Mouse (Mus musculus) kidney, adult 2 months (tissue): Measurements from ENCODE around the gene Ppan. TPM values are rescaled to one million over a fixed set of nuclear protein-coding genes. Genes with fewer than 3 reads are reported as not detected.

Experiments used
- DNase-seq: peaks from one replicate; pipeline ENCODE4 v3.0.0; 2021
- H3K27ac ChIP-seq: fragments of 200-500 bp; 2 replicates; pipeline ENCODE4 v1.5.1; 2012; ENCODE audit warnings: low read depth, low read length, control low read depth, inconsistent platforms; ENCODE audit not compliant: insufficient read depth
- H3K27me3 ChIP-seq: fragments of 200-500 bp; replicated peaks from 2 replicates; pipeline ENCODE4 v1.6.1; 2012; ENCODE audit warnings: mild to moderate bottlenecking, moderate library complexity, low read length, inconsistent platforms; ENCODE audit not compliant: control insufficient read depth, insufficient read depth
- H3K36me3 ChIP-seq: fragments of 200-500 bp; 2 replicates; pipeline ENCODE4 v1.6.1; 2012; ENCODE audit warnings: mild to moderate bottlenecking, moderate library complexity, low read length, inconsistent platforms; ENCODE audit not compliant: control insufficient read depth, insufficient read depth
- H3K4me1 ChIP-seq: fragments of 200-500 bp; 2 replicates; pipeline ENCODE4 v1.6.1; 2011; ENCODE audit warnings: low read length; ENCODE audit not compliant: control insufficient read depth, insufficient read depth
- H3K4me3 ChIP-seq: fragments of 200-500 bp; 2 replicates; pipeline ENCODE4 v1.5.1; 2011; ENCODE audit warnings: mild to moderate bottlenecking, low read depth, low read length, control low read depth; ENCODE audit not compliant: insufficient read depth
- CTCF ChIP-seq: fragments of 200-500 bp; conservative IDR thresholded peaks from 2 replicates; pipeline ENCODE4 v1.5.1; 2011; ENCODE audit warnings: low read depth, mild to moderate bottlenecking, control low read depth, low read length, moderate library complexity, mixed read lengths; ENCODE audit not compliant: insufficient read depth, insufficient read length
- POLR2A ChIP-seq: fragments of 200-500 bp; IDR thresholded peaks from one replicate; pipeline ENCODE4 v1.6.1; 2011; ENCODE audit warnings: low read depth, low read length, control low read depth
- WGBS: fragments of 180-500 bp; shearing (Covaris S2); methylation state at CpG from one replicate; pipeline ENCODE4 v1.1.7; 2018; 5-methylcytosine and 5-hydroxymethylcytosine counted together
- polyA plus RNA-seq: library from polyadenylated mRNA; depleted of rRNA; stranded (reverse); fragments of >200 nt; gene quantifications from 2 replicates; pipeline ENCODE4 v1.2.3, GENCODE M21; 2012; rRNA removed

Ppan gene
- polyA plus RNA-seq, 1 experiment = 28.3 TPM

DNA sequence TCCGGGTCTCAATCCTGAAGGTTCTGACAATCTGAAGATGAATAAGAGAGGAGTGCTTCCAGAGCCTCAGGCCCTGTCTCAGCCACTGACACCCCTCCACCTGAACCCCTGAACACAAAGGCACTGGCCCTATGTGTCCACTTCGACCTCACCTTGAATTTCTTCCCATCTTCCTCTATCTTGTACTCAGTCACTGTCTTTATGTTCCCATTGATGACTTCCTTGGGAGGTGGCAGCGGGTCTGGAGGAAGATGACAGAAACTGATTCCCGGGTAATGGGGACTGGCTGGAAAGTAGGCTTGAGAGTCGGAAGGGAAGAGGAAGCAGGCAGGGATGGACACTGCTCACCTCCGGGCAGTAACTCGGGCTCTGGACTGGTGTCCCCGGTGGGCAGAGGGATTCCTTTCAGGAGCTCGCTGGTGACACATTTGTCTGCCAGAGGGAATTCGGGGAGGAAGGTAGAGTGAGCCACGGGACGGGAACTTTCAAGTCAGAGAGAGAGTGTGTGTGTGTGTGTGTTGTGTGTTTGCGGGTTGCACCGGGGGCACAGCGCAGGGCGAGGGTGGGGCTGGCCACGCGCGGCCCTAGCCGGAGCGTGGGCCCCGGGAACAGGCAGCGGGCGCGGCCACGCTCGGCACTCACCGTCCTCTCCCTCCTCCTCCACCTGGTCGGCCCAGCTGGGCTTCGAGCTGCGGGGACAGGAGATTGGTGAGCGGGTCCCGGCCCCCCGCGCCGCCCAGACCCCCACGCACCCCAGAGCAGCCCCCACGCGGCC, 9.9 kb downstream of the Ppan start:
- H3K4me3 ChIP-seq = peak overlapping the region; percentile 96
- H3K4me1 ChIP-seq = peaks cover 6% of the 10 kb centered on the region; the same call in 1 of the 2 replicates
- 3% methylated on average over 39 of the region's 39 CpGs for WGBS
- H3K36me3 ChIP-seq = no peaks in the 10 kb centered on the region; the same call in 1 of the 2 replicates
- H3K27ac ChIP-seq = no peak overlapping the region
- no peak for DNase-seq
- H3K27me3 ChIP-seq = no peaks in the 10 kb centered on the region
- no peak for TF ChIP-seq CTCF
- TF ChIP-seq POLR2A = no peak

GRCm38 (mm10) chr9:20898511-20899073, 10.6 kb downstream of the Ppan start, which contains the start of gene Eif3g:
Eif3g (minus strand) TSS chr9:20898623.
- peak within 1 kb of the TSS; percentile 96 for H3K4me3 ChIP-seq
- H3K27me3 ChIP-seq = no peaks in the 10 kb centered on the region
- peak; percentile 89 for DNase-seq
- no peaks in the 10 kb centered on the region; the same call in 1 of the 2 replicates for H3K36me3 ChIP-seq
- H3K27ac ChIP-seq = no peak within 1 kb of the TSS
- H3K4me1 ChIP-seq = peaks cover 6% of the 10 kb centered on the region; the same call in 1 of the 2 replicates
- peak; percentile 43 for TF ChIP-seq POLR2A
- TF ChIP-seq CTCF = peak; percentile 88
- 3% methylated on average over 34 of the region's 34 CpGs for WGBS

- WGBS = 13% methylated on average over 13 of the region's 13 CpGs
- H3K4me1 ChIP-seq = peaks cover 6% of the 10 kb centered on the region; the same call in 1 of the 2 replicates
- no peak overlapping the region for H3K4me3 ChIP-seq
- DNase-seq = peak; percentile 73
- TF ChIP-seq POLR2A (no peak), CTCF (peak; percentile 73)
- no peaks in the 10 kb centered on the region for H3K36me3 ChIP-seq
- H3K27ac ChIP-seq = no peak overlapping the region
- H3K27me3 ChIP-seq = no peaks in the 10 kb centered on the region
Measured at GRCm38 (mm10) chr9:20901466-20902173, 13.6 kb downstream of the Ppan start.

- H3K4me1 ChIP-seq = peaks cover 5% of the 10 kb centered on the region; the same call in 1 of the 2 replicates
- no peak overlapping the region for H3K4me3 ChIP-seq
- no peak overlapping the region for H3K27ac ChIP-seq
- no peaks in the 10 kb centered on the region for H3K36me3 ChIP-seq
- H3K27me3 ChIP-seq = no peaks in the 10 kb centered on the region
- no peak for DNase-seq
- 37% methylated on average over 6 of the region's 6 CpGs for WGBS
- TF ChIP-seq POLR2A (no peak), CTCF (no peak)
Measured at GRCm38 (mm10) chr9:20902174-20902491, 14.2 kb downstream of the Ppan start.

- no peak overlapping the region for H3K4me3 ChIP-seq
- no peaks in the 10 kb centered on the region for H3K27me3 ChIP-seq
- no peak for TF ChIP-seq CTCF
- no peak for TF ChIP-seq POLR2A
- H3K4me1 ChIP-seq = no peaks in the 10 kb centered on the region
- H3K27ac ChIP-seq = no peak overlapping the region
- DNase-seq = no peak
- no peaks in the 10 kb centered on the region for H3K36me3 ChIP-seq
- WGBS = 92% methylated on average over 9 of the region's 9 CpGs
Measured at GRCm38 (mm10) chr9:20909948-20910347, 22.0 kb downstream of the Ppan start.

- 64% methylated on average over 4 of the region's 4 CpGs for WGBS
- peak; percentile 63 for DNase-seq
- Histone ChIP-seq H3K27me3 (no peaks in the 10 kb centered on the region), H3K4me1 (no peaks in the 10 kb centered on the region), H3K4me3 (no peak overlapping the region), H3K36me3 (no peaks in the 10 kb centered on the region), H3K27ac (no peak overlapping the region)
- TF ChIP-seq POLR2A = no peak
- TF ChIP-seq CTCF = peak; percentile 62
Measured at GRCm38 (mm10) chr9:20916160-20916559, 28.2 kb downstream of the Ppan start.

DNA sequence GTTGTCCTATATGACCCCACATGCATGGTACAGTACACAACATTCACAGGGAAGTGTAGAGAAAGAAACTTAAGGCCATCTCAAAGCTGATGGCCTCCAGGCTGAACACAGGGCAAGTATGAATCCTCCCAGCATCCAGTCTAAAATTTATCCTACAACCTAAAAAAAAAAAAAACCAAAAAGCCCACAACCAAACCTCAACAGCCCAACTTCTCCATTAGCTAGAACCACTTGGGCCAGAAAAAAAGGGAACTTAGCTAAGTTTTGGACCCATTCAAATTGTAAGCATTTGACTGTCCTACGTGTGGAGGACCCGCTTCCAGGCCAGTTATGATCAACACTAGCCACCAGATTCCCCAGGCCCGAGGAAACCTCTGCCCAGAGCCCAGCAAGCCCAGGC, 35.3 kb downstream of the Ppan start:
- 90% methylated on average over 3 of the region's 3 CpGs for WGBS
- Histone ChIP-seq H3K27me3 (no peaks in the 10 kb centered on the region), H3K4me1 (no peaks in the 10 kb centered on the region), H3K36me3 (no peaks in the 10 kb centered on the region), H3K4me3 (no peak overlapping the region), H3K27ac (no peak overlapping the region)
- TF ChIP-seq POLR2A = no peak
- TF ChIP-seq CTCF = no peak
- DNase-seq = no peak

Other genes starting within 250 kb of the Ppan start
- gene Ubl5, start 245.3 kb upstream of the Ppan start, polyA plus RNA-seq = 450 and 657 TPM in 2 replicates
- 22.0 and 24.7 TPM in 2 replicates for gene Fbxl12, start 243.4 kb upstream of the Ppan start, polyA plus RNA-seq
- gene Pin1, start 236.1 kb upstream of the Ppan start, polyA plus RNA-seq = 18.3 and 18.9 TPM in 2 replicates
- 2.0 and 2.3 TPM in 2 replicates for gene Olfm2, start 141.8 kb upstream of the Ppan start, polyA plus RNA-seq
- 2.1 and 3.0 TPM in 2 replicates for gene Col5a3, start 73.1 kb upstream of the Ppan start, polyA plus RNA-seq
- gene Rdh8, start 69.7 kb upstream of the Ppan start, polyA plus RNA-seq = not detected in 2 replicates
- 31.7 and 40.3 TPM in 2 replicates for gene A230050P20Rik, start 19.5 kb upstream of the Ppan start, polyA plus RNA-seq
- 3.6 and 4.0 TPM in 2 replicates for gene Angptl6, start 8.4 kb upstream of the Ppan start, polyA plus RNA-seq
- gene Eif3g, start 10.4 kb downstream of the Ppan start, polyA plus RNA-seq = 93.1 and 116 TPM in 2 replicates
- gene Dnmt1, start 71.7 kb downstream of the Ppan start, polyA plus RNA-seq = 12.1 and 12.5 TPM in 2 replicates
- 3.5 and 4.0 TPM in 2 replicates for gene S1pr2, start 88.6 kb downstream of the Ppan start, polyA plus RNA-seq
- gene Mrpl4, start 114.6 kb downstream of the Ppan start, polyA plus RNA-seq = 175 and 213 TPM in 2 replicates
- gene Icam1, start 127.8 kb downstream of the Ppan start, polyA plus RNA-seq = 23.4 and 25.9 TPM in 2 replicates
- gene Icam4, start 141.2 kb downstream of the Ppan start, polyA plus RNA-seq = 1.2 and 1.4 TPM in 2 replicates
- gene Icam5, start 143.9 kb downstream of the Ppan start, polyA plus RNA-seq = 0.34 and 0.49 TPM in 2 replicates
- gene Zglp1, start 178.9 kb downstream of the Ppan start, polyA plus RNA-seq = 0.38 TPM in 1 of 2 replicates, not detected in the other
- 0.20 and 0.27 TPM in 2 replicates for gene Gm49373, start 184.9 kb downstream of the Ppan start, polyA plus RNA-seq
- gene Fdx1l, start 185.4 kb downstream of the Ppan start, polyA plus RNA-seq = 59.8 and 67.0 TPM in 2 replicates
- 1.1 and 2.6 TPM in 2 replicates for gene Gm38431, start 203.8 kb downstream of the Ppan start, polyA plus RNA-seq
- 45.8 and 47.3 TPM in 2 replicates for gene Raver1, start 203.8 kb downstream of the Ppan start, polyA plus RNA-seq
- gene Tyk2, start 243.1 kb downstream of the Ppan start, polyA plus RNA-seq = 17.0 and 19.0 TPM in 2 replicates